Mouse (Mus musculus): Measurements from ENCODE around the gene Gm17018.

The Gm17018 gene

DNA sequence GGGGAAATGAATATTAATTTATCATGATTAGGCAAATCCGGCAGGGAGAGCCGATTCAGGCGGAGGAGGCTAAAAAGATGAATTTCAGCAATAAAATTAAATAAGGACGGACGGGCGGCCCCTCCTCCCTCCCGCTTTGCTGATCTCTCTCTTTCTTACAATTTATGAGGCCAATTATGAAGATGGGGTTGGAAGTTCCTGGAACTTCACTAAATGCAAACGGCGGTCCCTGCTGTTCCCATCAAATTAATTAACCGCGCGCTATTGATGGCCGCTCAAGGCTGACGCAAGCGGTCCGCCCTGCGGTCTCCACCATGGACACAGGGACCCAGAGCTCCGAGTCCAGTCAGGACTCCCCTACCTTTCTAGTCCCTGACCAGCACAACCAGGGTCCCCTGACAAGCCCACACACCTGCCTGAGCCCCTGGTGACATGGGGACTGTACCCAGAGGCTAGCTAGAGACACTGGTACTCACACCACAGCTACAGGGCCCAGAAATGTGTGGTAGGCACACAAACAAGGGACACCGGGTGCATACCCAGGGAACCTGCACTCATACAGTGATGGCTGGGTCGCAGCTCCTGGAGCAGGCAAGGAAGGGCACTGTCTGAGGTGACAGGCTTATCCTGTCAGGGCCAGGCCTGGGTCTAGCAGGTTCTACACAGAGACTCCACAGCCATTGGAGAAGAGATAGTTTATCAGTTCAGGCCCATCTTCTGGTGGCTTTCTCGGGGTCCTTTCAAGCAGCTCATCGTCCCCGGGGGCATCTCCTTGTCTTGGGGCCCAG is 11.1 kb upstream of the Gm17018 start:
- DNase-seq (ENCODE audit: extremely low spot score, low spot score): no peak

DNA sequence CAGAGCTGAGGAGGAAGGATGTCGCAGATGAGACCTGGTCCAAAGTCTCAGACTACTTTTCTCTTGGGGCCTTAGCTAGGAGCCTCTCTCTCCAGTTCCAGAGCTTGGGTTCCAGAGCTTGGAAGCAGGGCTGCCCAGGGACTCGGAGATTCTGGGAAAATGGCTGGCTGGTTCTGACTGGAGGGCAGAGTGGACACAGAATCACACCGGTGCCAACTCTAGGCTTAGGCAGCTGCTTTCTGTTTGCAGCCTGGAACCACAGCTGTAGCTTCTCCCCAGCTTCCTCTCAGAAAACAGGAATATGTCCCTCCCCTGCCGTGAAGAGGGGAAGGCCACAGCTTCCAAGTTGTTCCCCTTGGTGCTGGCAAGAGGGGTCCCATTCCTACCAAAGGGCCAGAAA is 10.5 kb upstream of the Gm17018 start:
- no peak for DNase-seq (ENCODE audit: extremely low spot score, low spot score)

DNA sequence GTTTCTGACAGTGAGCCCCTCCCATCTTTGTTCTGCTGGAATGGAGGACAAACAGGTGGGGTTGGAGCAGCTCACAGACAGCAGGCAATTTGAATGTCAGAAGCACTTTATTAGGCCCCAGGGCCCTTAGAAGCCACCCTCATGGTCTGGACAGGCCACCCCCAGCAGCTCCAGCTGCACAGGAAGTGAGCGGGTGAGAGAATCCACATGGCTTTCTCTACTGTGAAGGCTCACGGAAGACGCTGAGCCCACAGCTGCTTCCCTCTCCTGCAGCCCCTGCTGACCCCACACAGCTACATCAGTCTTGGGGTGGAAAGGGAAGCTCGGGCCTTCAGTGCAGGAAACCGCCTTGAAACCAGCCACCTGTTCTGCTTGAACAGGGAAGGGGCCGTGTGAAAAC is 8.2 kb upstream of the Gm17018 start:
- no peak for DNase-seq (ENCODE audit: extremely low spot score, low spot score)

DNA sequence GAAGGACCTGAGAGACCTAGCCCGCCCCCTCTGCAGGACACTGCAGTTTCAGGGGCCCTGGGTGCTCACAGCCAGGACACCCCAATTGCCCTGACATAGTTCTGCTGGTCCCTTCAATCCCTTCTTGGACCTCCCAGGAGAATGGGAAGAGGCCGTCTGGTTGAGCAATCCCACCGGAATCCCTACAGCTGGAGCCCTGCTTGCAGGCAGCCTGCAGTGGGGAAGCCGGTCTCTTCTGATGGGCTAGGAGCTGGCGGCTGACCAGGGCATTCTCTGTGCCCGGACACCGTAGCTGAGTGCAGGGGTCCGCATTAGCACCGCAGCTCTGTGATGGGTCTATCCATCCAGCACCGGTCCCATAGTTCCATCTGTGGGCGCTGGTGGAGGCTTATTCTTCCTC is 6.3 kb upstream of the Gm17018 start:
- DNase-seq (ENCODE audit: extremely low spot score, low spot score): no peak

DNA sequence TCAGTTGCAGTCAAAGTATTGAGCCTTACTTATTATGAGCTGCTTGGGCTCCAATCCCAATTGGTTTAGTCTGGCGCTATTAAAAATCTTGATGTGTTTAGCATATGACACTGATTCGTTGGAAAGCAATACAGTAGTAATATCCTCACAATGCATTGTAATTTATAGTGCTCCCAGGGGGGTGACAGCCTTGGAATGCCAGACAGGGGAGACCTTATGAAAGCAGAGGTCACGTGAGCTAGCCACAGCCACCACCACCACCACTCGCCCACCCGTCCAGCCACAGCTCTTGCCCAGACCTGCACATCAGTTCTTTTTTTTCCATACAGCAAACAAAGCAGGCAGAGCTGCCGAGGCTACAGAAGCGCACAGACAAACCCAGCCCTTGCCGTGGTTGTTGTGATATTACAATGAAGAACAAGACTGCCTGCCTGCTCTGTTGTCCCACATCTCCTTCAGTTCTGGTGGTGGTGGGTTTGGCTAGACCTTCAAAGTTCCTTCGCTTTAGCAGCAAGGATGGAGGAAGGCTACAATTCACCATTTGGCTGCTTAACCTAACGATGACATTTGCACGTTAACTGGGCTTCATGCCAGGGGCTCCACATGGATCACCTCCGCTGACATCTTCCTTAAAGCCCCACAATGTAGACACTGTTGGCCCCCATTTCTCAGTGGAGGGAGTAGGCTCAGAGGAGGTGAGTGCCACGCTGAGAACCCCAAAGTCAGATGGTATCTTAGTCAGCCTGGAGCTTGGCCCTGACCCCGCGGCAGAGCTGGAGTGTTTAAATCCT is 5.7 kb downstream of the Gm17018 start:
- DNase-seq (ENCODE audit: extremely low spot score, low spot score): no peak

DNA sequence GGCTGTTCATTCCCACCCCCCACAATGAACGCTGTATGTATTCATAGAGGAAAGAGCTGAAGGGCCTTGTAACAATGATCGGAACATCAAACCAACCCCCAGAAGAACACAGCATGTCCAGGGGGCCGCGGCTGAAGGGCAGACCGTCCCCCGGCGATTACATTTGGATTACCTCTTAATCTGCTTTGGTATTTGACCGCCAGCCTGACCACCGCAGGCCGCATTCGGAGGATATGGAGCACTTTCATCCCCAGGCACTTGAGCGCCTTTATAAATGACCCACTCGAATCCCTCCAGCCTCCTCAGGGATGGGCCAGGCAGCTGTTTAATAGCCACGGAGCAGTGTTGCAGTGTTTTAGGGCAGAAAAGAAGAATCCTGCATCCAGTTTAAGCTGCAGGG is 7.0 kb downstream of the Gm17018 start:
- DNase-seq (ENCODE audit: extremely low spot score, low spot score): no peak

DNA sequence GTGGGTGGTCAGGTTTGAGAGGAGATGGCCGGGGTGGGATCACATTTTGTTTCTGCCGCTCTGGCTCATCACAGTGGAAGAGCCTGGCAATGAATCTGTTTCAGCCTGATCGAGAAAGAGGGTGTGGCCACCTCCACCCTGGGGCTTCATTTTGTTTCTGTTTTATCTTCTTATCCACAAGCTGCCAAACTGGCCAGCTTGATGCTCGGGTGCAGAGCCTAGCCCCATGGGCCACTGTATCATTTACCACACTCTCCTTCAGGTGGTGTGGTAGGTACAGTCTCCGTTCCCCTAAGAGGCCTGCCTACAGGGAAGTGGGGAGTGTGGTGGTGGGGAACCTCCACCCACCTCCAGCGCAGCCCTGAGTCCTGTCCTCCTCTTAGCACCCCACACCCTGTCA is 12.6 kb downstream of the Gm17018 start:
- no peak for DNase-seq (ENCODE audit: extremely low spot score, low spot score)

DNA sequence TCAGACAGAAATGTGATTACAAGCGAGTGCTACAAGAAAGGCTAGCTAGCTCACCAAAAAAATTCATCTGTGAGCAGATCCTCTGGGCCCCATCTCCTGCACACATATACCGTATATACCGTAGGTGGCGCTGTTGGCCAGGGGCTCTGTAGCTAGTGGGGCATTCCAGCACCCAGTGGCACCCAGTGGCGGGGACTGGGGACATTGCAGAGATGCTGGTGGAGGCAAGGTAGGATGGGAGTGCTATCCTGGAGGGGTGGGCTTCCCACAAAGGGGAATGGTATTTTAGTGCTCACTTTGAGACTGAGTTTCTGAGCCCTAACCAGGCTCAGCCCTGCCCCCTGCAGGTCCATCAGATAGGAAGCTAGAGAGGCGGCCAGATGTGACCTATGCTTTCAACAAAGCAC is 13.4 kb downstream of the Gm17018 start:
- DNase-seq (ENCODE audit: extremely low spot score, low spot score): peak; percentile 58

DNA sequence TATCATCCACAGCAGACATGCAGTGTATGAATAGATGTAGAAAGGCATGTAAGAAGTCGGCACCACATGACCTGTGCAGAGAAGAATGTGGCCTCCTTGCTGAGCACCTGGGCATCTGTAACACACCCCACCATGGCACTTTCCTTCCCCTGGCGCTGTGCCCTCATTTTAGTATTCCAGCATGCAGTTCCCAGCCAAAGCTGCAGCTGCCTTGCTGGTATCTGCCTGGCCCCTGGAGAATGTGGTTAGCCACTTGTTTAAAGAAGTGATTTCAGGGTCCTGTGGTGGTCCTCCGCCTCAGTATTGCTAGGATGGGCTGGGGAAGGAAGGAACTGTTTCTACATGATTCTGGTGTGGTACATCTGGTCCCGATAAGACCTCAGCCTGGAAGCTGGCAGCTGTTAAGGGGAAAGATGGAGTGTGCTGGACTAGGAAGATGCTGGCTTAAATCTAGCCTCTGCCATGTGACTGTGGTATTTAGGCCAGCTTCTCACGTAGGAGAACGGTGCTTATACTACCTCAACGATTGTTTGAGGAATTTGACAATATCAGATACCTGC is 14.0 kb downstream of the Gm17018 start:
- DNase-seq (ENCODE audit: extremely low spot score, low spot score): no peak

DNA sequence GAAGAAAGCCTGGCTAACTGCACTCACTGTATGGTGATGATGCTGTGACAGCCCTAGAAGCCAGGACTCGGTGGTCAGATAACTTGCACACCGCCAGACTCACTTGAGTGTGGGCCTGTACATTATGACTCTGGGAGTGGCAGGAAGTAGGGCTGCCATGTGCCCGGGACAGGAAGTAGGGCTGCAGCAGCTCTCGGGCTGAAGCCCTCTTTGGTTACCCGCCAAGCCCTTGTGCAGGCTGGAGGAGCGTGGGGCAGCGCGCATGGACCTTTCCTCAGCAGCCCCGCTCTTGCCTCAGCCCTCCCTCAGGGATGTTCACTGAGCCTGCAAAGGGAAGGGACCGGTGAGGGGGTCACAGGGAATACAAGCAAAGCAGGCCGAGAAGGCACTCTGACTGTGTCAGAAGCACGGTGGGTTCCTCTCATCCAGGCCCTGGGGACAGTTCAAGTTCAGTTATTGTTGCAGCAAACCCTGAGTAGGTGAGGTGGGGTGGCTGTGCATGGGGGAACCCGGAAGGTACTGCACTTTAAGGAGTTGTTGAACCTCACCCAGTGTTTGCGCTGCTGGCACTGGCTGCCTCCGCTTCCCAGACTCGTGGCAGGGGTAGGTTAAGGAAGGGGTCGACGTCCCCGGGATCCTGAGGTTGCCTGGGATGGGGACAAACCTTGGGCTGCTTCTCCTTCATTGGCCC is 14.7 kb downstream of the Gm17018 start:
- DNase-seq (ENCODE audit: extremely low spot score, low spot score): no peak

DNA sequence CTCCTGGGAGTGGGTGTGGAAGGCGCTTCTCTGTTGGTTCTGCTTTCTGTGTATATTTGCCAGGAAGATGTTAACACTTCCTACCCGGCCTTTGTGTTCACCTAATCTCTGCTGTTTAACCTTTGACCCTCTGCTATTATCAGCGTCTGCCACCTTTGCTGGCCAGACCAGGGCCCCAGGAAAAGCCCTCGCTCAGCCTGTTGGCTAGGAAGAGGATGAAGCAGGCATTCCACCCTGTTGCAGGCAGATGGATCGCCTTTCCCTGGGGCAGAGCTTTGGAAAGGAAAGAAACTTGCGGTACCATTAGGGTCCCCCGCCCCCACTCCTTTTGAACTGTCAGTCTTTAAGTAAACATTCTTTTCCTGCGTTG is 15.2 kb downstream of the Gm17018 start:
- DNase-seq (ENCODE audit: extremely low spot score, low spot score): no peak

DNA sequence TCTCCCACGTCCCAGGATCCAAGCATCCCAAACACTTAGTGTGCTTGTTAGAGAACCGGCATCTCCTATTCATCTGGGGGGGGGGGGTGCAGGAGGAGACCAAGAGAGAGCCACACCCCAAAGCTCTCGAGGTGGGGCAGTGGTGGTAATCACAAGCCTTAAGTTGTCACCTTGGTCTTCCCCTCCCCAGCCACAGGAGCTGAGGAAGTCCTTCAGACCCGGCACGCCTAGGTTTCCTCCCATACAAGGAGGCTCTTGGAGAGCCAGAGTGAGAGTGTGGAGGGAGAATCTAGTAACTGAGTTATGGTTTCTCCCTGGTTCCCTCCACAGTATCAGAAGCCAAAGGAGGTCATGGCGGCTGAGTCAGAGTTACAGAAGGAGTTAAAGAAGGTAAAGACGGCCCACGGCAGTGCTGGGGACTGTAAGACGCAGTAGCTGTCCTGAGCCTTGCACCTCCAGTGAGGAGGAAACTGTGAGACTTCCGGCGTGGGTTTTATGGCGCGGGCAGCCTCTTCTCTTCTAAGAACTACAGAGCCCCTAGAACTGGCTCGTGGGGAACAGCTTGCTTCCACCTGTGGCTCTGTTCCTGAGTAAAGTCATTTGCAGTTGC is 16.8 kb downstream of the Gm17018 start:
- DNase-seq (ENCODE audit: extremely low spot score, low spot score): no peak

DNA sequence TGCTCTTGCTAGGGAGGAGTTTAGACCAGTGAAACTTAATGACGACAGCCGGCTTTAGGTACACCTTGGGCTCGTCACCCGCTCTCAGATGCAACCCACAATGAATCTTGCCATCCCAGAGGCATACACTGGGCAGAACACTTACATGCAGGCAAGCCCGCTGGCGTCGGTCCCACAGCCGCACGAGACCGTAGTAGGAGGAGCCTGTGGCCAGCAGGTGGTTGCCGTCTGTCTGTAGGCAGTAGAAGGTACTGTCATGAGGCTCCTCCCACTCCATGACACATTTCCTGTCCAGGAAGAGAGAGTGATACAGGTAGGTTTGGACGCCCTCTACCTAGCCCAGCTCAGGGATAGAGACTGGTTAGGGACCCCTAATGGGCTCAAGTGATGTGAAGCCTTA is 18.6 kb downstream of the Gm17018 start:
- DNase-seq (ENCODE audit: extremely low spot score, low spot score): no peak

DNA sequence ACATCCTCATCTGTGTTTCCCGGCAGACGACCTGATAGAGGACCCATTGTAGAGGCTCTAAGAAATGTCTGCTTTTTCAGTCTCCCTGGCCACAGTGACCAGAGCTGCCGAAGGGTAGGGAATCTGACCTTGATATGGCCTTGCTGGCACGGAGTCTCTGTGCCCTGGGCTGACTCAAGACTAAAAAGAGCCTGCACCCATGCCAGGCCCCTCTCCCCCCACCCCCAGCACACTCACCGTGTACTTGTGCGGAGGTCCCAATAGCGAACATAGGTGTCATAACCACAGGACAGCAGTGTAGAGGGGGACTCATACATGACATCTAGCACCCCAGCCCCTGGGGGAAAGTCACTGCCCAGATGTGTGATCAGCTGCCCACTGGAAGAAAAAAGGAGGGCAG is 19.0 kb downstream of the Gm17018 start:
- no peak for DNase-seq (ENCODE audit: extremely low spot score, low spot score)

DNA sequence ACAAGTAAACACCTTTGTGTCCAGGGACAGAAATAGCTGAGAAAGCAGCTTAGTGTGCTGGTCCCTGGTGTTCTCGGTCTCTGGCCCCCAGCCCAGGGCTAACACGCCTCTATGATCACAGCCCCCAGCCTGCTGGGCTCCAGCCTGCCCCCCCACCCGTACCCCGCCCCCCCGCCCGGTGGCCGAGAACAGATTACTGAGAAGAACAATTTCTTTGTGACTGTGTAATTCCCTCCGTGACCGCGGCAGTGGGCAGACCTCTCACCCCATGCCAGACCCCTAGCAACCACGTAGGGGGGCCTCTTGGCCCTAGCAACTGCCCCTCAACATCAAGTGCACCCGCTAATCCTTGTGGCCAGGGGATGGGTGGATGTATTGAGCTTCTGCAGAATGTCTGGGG is 19.8 kb downstream of the Gm17018 start:
- DNase-seq (ENCODE audit: extremely low spot score, low spot score): no peak

DNA sequence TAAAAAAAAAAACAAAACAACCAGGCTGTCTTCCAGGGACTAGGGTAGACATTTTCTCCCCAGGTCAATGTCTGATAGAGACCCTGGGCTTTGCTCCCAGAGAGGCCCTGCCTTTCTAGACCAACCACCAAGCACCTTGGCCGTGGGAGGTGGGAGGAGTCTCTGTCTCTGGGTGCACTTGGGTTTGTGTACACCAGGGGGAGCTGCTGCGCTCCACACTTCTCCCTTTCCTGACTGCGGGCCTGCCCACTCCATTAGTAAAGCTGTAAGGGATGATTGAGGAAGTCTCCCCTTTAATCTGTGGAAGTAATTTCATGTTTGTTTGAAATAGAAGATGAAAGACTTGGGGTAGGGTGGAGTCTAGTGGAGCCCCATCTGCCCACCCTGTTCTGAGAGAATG is 20.8 kb downstream of the Gm17018 start:
- DNase-seq (ENCODE audit: extremely low spot score, low spot score): no peak

DNA sequence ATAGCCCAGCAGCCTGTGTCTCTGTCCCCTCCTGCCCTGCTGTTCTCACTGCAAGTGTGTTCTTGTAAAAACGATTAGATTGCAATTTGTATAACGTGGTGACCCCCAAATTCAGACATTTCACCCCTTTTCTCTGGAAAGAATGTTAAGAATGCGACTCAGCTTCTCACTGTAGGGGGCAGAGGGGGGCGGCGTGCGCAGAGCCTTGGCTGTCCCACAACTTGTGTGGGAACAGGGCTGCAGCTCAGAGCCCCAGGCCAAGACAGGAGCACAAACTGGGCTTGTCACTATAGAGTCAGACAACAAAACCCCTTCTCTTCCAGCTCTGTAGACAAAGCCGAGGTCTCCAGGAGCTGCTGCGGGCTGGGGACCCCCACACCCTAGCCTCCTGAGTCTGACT is 21.7 kb downstream of the Gm17018 start:
- no peak for DNase-seq (ENCODE audit: extremely low spot score, low spot score)

DNA sequence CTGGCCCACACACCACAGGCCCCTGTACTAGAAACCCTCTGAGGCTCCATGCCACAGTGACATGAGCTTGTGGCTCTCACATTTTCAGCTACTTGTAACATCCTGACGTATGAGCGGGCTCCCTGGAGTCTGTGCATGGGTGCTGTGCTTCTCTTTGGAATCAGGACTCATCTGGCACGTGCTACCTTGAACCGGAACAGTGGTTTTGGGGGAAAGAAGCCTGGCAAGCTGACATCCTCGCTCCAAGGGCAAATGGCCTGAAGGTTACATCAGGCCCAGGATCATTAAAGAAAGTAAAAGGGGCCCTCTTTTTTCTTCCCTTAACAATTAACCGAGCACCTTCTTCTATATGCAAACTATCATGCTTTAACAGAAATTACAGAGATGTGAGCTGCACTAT is 22.7 kb downstream of the Gm17018 start:
- no peak for DNase-seq (ENCODE audit: extremely low spot score, low spot score)

DNA sequence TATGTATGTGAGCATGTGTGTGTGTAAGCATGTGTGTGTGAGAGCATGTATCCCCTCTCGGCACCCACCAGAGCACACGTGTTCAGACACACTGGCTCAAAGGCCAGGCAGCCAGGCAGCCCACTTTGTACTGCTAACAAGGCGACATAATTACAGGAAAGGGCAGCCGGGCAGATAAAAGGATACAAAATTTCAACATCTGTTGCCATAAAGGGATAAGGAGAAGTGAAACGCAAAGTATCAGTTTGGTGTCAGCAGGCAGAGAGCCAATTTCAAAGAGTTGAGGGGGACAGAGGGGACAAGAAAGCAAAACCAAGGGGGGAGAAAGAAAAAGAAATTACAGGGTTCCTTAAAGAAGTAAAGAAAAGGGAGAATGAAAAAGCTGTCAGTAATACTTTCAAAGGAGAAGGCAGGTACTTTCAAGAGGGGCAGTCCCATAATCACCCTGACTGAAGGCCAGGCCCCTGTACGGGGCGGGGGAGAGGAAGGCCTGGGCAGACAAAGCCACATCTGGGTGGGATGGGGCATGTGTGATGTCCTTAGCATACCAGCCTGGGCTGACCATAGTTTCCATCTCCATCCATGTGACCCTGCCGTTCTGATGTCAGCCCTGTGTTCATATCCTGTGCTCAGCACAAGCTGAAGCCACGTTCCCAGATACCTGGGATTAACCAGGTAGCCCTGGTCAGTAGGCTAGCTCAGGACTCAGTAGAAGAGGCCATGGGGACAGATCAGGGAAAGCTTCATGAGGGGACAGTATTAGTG is 24.6 kb downstream of the Gm17018 start:
- DNase-seq (ENCODE audit: extremely low spot score, low spot score): no peak

DNA sequence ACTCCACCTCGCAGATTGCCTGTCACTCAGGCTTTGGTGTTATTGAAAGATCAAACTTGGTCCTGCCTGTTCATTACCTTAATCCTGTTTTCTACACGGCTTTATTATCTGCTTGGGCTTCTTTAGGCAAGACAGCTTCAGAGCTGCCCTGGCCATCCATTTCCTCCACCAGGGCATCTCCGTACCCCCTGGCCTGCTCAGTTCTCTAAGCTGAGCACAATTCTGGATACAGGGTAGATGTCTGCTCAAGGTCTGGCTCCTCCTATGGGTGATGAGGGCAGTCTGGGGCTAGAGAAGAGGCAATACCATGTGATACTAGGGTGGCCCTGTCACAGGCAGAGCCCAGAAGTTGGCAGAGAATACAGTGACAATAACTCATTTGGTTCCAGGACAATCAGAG is 26.4 kb downstream of the Gm17018 start:
- no peak for DNase-seq (ENCODE audit: extremely low spot score, low spot score)
